Mouse (Mus musculus) retina, postnatal 7 days (tissue): ENCODE measurements around the gene Lpin1.

Source experiments
- DNase-seq: peaks from one replicate; pipeline ENCODE4 v3.0.0-alpha.2; 2012; ENCODE audit warnings: low read depth, low spot score

Gene Lpin1

DNA sequence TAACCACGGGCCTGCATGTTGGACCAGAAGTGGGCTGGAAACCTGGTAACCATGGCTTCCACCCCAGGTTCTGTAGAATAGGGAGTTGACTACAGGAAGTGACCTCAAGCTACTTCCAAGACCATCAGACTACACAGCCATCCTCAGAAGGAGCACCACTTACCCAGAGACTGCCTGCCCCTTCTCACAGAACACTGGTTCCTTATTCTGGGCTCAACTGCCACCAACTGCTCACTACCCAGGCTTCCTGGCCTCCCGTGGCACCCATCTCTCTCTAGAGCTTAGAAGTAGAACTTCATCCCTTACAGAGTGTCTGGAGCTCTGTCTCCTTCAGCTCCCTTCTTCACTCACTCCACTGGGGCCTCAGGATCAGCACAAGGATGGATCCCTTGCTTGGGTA is at the start of gene Lpin1:
TSS of gene Lpin1 (minus strand) at position 31 of the 400 bp plus-strand sequence.
- DNase-seq, result no peak

DNA sequence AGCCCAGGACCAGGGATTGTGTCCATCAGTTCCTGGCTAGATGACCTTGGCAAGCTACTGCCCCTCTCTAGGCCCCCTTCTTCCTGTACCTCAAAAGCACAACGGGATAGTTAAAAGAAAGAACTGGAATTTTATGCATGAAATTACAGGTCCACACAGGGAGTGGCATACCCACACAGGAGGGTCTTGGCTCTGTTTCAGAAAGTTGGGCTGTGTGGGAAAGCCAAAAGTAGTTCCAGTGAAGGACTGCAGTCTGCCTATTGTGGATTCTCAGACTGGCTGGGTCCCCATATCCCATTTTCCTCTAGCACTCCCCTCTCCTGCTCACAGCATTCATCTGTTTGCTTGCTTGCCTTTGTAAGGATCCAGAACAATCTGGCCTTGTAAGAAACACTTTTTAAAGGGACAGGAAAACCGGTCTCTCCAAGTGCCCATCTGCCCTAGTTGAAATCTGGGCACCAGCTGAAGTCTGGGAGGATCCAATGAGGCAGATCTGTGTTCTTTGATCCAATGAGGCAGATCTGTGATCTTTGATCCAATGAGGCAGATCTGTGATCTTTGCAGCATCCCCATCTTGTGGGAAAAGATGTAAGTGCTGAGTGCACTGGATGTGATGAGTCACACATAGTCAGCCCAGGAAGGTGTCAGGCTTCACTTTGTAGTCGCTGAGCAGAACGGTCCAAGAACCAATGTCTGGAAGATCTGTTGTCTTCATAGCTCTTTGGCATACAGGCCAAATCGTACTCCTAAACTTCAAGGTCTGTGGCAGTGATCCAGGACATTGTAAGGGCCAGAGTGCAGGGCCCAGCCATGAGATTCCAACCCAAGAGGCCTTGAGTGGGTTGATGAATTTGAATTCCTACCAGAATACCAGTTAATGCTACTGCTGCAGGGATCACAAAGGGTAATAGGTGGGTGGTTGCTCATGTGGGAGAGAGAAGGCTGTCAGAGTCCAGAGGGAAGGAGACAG is 46.4 kb upstream of the Lpin1 start:
- no peak for DNase-seq

- no peak for DNase-seq
Observed at GRCm38 (mm10) chr12:16655604-16656003, 44.8 kb upstream of the Lpin1 start.

DNA sequence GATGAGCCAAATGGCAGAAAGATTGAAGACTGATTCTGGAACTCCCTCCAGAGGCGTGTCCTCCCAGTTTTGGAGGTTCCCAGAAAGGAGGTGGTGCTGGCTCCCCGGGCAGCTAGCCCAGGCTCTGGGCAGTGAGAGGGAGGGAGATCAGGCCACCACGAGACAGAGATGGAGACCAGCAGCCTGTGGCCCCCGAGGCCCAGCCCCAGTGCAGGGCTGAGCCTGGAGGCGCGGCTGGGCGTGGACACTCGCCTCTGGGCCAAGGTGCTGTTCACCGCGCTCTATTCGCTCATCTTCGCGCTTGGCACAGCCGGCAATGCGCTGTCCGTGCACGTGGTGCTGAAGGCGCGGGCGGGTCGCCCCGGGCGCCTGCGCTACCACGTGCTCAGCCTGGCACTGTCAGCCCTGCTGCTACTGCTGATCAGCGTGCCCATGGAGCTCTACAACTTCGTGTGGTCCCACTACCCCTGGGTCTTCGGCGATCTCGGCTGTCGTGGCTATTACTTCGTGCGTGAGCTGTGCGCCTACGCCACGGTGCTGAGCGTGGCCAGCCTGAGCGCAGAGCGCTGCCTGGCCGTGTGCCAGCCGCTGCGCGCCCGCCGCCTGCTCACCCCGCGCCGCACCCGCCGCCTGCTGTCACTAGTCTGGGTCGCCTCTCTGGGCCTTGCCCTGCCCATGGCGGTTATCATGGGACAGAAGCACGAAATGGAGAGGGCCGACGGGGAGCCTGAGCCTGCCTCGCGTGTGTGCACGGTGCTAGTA is 42.7 kb upstream of the Lpin1 start, which contains the start of gene Ntsr2:
TSS of gene Ntsr2 (plus strand) at position 51 of the 762 bp plus-strand sequence.
- peak; percentile 34 for DNase-seq

DNA sequence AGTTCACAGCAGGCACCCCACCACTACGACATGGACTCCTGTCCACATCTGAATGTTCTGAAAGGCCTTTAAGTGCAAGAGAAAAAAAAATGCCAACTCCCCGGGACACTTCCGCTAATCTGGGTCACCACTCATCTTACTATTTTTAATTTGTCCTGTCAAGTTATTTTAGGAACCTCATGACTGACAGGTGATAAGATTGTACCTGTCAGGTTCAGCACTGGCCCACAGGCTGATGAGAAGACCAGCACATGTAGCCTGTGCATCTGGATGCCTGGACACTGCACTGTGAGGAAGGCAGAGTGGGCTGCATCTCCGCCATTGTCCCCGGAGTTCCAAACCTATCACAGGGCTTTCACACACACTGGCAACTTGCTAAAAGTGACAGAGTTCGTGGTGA is 39.1 kb upstream of the Lpin1 start:
- no peak for DNase-seq

DNA sequence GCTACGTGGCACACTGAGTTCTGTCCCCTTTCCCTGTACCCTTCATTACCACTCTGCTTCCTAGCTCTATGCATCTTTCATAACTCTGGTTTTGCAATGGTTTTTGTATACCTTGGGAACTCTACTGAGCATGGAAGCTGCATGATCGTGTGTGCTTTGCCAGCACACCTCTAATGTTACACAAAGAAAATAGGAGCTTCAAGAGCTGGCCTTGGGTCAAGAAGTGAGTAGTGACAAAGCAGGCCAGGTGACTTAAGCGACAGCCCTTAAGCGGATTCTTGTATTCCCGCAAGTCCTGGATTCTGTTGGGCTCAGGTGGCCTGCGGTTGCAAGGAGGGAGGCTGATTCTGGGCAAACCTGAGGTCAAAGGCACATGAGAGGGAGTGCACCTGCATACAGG is 37.5 kb upstream of the Lpin1 start:
- no peak for DNase-seq

GRCm38 (mm10) chr12:16646780-16647409 is 36.1 kb upstream of the Lpin1 start:
- no peak for DNase-seq

DNA sequence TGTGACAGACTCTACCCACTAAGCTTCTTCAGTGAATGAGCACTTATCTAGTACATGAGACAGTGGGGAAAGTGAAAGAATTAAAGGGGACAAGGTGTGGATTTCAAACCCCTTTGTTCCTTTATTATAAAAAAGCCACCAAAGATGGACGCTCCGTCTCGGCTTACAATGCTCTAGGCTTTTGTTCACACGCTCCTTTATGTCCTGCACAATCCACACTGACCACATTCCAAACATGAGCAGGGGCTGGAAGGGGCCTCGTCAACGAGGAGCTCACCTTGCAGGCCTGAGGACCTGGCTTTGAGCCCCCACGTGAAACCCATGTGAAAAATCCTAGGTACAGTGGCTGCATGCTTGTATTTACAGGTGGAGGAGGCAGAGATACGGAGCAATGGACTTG is 33.9 kb upstream of the Lpin1 start:
- DNase-seq, result no peak

DNA sequence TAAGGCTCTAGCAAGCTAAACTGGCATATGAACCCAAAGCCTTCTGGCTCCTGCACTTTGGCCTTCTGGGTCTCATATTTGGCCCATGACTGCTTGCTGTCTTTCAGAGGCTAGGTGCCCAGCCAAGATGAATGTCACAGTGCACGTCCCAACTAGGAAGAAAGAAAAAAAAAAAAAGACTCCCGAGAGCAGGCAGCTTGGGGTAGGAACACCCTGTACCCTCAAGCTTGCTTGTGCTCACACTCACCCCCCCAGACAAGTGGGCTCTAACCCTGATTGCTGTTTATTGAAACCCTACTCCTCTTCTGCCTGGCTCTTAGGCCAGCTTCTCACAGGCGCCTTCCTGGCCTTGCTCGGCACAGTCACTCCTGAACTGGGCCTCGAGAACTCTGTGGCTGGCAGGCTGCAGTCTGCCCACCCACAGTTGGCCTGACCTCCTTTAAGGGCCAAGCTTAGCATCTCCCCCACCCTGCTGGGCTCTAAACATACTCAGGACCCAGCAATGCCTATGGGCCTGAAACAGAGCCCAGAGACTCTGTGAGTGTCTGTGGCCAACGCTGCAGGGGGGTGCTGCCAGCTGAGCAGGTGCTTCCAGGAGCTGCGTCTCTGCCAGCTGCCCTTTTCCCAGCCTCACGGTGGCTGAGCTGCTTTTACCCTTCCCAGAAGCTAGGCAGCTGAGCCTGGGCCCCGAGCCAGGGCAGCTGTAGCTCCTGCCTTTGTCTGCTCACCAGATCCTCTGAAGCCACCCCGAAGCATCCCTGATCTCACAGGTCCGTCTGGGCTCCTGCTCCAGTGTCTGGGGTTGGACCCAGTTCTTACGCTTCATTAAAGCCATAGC is 33.0 kb upstream of the Lpin1 start:
- peak; percentile 28 for DNase-seq

DNA sequence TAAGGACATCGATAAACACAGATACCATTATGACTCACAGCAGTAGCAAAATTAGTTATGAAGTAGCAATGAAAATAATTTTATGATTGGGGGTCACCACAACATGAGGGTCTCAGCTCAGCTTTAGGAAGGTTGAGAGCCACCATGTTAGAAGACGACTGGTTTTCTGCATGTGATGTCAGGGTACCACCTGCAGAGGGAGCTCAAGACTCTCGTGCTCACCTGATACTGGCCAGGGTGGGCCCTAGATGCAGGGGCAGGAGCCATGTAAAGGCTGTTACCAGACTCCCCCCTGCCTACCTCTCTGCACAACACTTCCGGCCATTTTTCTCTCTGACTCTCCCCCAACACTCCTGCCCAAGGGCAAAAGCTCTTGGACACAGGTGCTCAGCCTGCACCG is 31.2 kb upstream of the Lpin1 start:
- no peak for DNase-seq

DNA sequence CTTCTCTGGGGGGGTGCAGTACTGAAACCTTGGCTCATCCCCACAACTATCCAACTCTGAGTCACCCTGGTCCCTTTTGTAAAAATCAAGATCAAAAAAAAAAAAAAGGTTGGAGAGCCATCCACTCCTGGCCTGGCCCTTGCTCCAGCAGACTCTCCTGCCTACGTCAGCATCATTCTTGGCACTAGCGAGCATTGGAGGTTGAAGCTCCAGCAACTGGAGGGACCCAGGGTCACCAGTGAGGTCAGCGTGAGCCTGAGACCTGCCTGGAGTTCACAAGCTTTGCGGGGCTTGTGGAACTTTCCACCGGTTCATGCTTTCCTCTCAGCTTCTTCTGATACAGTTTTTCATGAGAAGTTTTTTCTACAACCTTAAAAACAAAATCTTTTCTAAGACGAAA is 29.3 kb upstream of the Lpin1 start:
- DNase-seq, result no peak

GRCm38 (mm10) chr12:16639078-16639771 is 28.5 kb upstream of the Lpin1 start:
- no peak for DNase-seq

GRCm38 (mm10) chr12:16635816-16636215 is 25.1 kb upstream of the Lpin1 start:
- no peak for DNase-seq

GRCm38 (mm10) chr12:16634075-16634813 is 23.5 kb upstream of the Lpin1 start:
- peak; percentile 42 for DNase-seq

DNA sequence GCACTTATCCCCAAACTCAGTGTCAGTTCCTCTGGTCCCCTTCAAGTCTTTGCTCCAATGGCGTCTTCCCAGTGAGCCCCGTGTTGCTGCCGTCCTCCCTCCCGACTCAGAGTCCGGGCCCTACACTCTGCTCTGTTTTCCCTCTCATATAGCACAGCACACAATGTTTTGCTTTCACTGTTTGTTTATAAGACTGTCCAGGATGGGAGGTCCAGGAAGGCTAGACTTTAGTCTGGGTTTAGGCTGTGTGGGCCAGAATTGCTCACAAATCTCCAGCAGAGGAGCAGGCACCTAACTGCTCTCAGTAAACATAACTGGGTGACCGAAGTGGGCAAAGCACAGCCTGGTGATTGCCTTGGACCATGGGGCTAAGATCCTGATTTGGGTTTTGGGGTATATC is 22.5 kb upstream of the Lpin1 start:
- no peak for DNase-seq

DNA sequence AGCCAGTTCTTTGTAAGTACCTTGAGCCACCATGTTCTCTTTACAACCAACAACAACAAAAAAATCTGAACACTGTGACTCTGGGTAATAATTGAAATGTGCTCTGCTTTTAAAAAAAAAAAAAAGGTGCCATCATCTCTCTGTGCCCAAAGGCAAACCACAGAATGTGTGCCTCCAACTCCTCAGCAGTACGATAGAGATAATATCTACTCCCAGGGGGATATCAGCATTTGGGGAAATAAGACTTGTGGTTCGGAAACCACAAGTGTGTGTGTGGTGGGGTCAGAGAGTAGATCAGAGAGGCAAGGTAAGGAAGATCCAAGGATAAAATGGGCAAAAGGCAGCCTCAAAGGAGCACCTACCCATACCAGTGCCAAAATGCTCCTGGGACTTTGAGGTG is 20.7 kb upstream of the Lpin1 start:
- no peak for DNase-seq

DNA sequence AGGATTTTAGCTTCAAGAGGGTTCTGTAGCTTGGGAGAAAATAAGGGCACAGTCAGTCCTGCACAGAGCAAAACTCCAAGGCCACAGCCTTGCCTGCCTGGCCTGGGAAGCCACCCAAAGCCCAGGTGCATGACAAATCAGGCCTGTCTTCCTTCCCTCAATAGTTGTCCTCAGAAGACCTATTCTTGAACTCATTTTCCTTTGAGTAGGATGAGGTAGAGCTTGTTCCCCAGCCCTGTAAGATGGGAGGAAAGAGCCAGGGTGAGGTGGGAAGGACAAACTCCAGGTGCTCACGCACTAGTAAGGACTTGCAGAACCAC is 20.1 kb upstream of the Lpin1 start:
- DNase-seq, result no peak

GRCm38 (mm10) chr12:16630152-16630865 is 19.5 kb upstream of the Lpin1 start:
- no peak for DNase-seq

DNA sequence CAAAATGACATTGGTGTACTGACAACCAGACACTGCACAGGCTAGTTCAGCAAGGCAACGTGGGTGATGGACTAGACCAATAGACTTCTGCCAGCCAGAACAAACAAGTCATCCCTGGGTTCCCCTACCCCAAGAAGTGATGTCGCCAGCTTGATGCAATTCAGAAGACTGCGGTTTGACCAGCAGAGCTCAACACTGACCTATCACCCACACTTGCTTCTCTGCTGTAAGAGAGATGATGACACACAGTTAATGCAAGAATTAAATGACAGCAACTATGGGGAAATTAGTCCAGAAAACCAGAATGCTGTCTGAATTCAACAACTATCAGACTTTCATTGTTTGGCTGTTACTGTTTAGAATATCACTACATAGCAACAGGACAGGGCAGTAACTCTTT is 9.5 kb upstream of the Lpin1 start:
- no peak for DNase-seq
